Mouse (Mus musculus) erythroid progenitor cell, adult 5-6 weeks (primary cell): ENCODE results near the gene Ap1b1. TPM values are rescaled to one million over a fixed set of nuclear protein-coding genes. Genes with fewer than 3 reads are reported as not detected.
"Not testable (repeated sequence)": the region's sequence is repeated elsewhere in the genome, so short reads cannot be mapped to it uniquely, and the experiment has no call there.

ENCODE experiments used
- ATAC-seq: replicated peaks from 2 replicates; pipeline ENCODE4 v1.8.0; 2016; ENCODE audit warnings: moderate number of reproducible peaks, mild to moderate bottlenecking, moderate TSS enrichment, inconsistent platforms; ENCODE audit not compliant: poor library complexity, low FRiP score, severe bottlenecking
- total RNA-seq, 2 experiments: library from RNA; stranded (forward) in 1 of 2; stranded (reverse) in 1 of 2; fragments of 150-400 nt in 1 of 2; fragments of 186-747, 209-891 nt in 1 of 2; gene quantifications; 2 replicates each; pipeline versions ENCODE4 v1.2.3 to v1.2.4; 2015 to 2017; ENCODE audit warnings: low replicate concordance in 2 of 2

Gene Ap1b1
- total RNA-seq, 2 experiments from 2014 or later, result 42.8 to 103 TPM

DNA sequence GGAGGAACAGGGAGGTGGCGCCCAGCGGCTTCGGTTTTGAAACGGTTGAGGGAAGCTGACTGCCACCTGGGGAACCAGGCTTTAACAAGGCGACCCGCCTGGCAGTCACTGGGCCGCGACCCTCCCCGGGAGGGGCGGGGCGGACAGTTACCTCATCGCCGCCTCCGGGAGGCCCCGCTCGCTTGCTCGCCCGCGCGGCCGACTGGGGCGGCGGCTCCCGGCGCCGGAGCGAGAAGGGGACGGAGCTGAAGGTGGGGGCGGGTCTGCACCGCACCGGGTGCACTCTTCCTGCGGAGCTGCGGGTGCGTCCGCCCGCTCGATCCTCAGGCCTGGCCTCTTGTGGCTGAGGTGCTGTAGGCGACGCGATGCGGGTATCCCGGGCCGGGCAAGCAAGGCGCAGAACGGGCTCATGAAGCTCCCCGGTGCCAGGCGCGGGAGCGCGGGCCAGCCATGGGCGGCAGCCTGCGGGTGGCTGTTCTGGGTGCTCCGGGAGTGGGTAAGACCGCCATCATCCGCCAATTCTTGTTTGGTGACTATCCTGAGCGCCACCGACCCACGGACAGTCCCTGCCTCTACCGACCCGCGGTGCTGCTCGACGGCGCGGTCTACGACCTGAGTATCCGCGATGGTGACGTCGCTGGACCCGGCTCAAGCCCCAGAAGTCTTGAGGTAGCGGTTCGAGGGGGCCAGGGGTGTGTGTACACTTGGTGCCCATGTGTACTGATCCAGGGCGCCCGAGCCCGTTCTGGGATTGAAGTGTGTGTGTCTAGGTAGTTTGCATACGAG, 71.4 kb downstream of the Ap1b1 start, which contains the start of gene Rasl10a:
TSS of gene Rasl10a (plus strand) at position 273 of the 786 bp plus-strand sequence.
- ATAC-seq, result no peak

DNA sequence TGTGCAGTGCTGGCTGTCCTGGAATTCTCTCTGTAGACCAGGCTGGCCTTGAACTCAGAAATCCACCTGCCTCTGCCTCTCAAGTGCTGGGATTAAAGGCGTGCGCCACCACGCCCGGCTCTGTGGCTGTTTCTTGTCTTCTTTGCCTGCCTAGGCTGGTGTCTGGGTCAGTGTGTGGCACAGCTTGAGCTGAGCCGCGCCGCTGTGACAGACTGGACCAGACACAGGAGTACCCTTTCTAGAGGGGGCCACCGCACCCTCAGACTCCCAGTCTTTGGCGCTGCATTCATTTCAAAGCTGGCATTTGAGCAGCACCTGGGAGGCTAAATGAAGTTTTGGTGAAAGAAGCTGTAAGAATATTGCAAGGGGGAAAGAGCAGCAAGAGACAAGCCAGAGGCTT, 72.2 kb downstream of the Ap1b1 start:
- ATAC-seq, result no peak

DNA sequence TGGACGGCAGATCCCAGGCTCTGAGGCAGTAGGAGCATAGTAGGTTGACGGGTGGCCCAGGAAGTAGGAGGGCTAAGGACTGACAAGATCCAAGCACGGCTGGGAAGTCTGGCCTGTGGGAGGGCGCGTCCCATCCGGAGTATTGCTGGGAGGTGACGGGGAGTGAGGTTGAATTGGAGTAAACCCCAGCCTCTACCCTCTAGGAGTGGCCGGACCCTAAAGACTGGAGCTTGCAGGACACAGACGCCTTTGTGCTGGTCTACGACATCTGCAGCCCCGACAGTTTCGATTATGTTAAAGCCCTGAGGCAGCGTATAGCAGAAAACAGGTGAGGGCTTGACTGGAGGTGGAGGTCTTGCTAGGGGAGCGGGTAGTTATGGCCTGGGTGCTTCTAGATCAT, 72.6 kb downstream of the Ap1b1 start:
- ATAC-seq, result no peak

DNA sequence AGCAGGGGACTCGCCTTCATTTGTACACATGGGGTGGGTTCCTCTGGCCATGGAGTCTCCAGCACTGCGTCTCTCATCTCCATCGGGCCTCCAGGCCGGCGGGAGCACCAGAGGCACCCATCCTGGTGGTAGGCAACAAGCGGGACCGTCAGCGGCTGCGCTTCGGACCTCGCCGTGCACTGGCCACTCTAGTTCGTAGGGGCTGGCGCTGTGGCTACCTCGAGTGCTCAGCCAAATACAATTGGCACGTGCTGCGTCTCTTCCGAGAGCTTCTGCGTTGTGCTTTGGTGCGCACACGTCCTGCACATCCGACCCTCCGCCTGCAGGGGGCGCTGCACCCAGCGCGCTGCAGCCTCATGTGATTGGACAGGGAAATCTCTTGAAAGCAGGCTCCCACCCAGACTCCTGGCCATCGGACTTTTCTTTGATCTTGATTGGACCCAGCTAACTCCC, 73.1 kb downstream of the Ap1b1 start:
- ATAC-seq, result no peak

DNA sequence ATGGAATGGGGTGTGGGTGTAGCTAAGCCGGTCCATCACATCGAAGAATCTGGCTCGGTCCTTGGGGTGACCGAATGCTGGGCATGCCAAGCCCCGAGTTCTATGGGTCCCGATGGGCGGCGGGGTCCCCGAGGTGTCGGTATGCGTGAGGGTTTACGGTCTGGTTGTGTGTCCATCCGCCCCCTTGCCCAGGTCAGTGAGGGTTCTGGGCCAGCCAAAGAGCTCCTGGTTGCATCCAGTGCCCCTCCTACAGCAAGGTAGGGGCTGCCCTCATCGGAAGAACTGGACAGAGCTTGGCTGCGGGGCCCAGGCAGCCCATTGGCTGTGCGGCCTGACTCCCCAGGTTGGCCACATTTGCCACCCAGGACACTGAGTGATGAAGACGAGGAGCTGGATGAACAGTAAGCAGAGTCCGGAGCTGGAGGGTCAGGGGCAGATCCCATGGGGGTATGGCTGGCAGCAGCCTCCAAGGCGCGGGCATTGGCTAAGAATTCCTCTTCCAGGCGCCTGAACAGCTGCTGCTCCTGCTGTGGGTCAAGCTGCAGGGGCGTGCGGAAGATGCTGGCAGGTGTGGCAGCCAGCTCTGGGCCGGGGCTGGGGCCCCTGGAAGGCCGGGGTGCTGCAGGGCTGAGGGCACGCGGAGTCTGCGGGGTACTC, 74.3 kb downstream of the Ap1b1 start:
- ATAC-seq, result no peak

DNA sequence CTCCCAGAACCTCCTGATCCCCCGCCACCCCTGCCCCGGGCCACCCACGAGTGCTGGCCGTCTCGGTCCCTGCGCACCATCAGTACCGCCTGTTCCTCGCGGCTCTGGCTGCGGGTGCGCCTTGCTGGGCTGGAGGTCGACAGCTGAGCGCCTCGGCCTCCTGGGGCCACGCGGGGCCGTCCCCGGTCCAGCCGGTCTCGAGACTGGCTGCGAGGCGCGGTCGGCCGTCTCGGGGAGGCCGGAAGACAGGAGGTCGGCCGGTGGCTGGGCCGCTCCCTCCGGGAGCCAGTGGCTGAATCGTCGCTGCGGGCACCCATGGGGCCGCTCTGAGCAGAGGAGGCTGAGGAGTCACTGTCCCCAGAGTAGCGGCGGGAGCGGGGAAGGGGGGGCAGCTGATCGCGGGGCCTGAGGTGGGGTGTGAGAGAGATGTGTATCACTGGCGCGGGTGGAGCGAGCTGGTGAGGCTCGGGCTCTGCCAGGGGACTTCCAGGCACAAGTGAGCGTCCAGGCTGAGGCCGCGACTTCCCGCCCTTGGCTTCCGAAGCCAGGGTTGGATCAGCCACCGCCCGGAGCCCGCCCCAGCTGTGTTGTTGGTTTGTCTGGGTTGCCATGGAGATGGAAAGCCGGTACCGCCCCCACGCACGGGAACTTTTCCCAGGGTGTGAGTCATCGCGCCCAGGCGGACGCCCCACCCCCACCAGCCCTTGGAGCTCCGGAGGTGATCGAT, 75.0 kb downstream of the Ap1b1 start:
- ATAC-seq, result peak; percentile 20; the same call in 1 of the 2 replicates

DNA sequence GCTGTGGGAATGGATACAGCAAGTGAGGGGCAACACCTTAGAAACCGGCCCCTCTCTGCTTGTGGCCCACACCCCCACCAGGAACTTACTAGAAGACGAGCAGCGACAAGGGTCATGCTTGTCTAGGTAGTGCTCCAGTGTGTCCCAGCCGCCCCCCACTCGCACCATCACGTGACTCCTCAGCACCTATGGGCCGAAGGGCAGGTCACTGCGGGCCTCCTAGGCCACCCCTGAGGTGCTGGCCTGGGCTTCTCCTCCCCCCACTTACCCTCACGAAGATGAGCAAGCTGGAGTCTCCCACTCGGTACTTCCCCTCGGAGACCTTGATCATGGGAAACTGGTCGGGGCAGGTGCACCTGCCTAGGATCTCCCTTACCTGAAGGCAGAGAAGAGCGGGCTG, 75.7 kb downstream of the Ap1b1 start:
- no peak for ATAC-seq

DNA sequence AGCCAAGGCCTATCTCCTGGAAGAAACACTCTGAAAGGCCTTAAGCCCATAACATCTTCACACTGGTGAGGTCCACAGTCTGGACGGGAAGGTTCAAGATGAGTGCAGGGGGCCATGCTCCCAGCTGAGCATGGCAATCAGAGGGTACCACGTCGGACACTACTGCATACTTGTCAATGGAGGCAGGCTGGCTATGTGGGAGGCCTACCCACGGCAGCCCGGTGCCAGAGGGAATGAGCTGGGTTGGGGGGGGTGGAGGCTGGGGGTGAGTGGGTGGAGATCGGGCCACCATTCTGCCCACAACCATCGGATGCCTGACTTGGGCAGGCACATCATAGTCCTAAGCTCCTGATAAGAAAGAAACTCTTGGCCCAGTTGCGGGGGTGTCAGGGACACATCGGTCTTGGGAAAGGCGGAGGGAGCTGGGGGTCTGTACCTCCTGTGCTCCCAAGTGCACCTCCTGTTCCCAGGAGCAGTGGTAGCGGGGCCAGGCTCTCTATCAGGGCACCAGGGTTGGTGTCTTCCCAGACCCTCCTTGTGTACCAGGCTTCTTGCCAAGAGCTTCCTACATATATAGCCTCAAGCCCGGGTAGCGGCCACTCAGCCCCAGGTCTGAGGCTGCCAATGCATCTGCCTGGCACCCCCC, 76.4 kb downstream of the Ap1b1 start:
- ATAC-seq, result no peak

DNA sequence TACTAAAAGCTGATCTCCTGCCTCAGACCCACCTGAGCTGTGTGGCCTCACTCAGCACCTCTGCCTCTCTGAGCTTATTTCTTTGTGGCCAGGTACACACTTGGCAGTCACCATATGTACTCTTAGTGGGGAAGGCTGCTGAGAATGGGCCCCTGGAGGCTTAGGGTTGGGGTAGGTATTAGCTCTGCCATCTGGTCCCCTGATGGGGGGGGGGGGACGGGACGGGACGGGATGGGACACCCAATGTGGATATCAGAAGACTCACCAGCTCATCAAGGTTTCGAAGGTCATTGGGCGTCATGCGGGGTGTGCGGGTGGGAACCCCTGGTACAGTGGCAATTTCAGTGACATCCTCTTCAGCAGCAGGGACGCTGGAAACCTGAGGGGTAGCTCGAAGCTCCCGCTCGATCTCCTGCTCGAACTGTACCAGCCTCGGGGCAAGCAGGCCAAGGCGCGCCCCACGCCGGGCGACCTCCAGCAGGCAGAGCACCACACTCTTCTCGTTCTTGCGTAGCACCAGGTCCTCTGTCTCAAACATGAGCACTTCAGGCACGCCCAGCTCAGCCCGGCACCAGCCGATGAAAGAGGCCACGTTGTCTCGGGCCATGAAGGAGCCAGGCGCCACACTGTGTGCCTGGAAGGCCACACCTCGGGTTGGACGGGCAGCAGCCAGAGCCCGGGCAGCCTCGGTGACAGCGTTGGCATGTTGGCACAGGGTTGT, 77.1 kb downstream of the Ap1b1 start:
- no peak for ATAC-seq

DNA sequence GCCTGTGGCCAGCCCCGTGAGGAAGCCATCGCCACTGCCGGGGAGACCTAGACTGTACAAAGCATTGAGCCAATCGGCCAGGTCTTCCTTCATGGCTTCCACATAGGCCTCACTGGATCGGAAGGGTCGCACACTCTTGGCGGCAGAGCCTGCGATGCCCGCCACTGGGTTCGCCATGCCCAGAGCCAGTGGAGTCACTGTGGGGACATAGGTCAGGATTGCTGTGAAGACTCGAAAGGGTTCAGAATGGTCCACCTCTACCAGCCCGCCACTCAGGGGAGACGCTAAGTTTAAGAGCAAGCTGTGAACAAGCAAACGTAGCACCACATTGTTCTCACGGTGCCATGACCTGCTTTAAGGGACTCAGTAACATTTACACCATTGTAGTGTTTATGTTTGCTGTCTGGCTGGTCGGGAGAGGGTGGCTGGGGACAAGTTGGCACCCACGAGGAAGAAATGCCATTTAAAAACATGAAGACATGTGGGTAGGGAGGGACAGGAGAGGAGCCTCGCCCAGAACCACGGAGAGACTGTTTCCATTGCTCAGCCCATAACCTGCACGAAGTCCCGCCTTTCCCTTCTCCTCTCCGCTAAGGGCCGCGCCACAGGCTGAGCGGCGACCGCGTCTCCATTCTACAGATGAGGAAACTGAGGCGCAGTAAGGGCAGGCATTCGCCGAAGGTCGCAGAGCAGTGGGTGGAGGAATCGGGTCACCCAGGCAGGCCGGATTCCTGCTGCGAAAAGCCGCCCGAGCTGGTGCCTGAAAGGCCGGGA, 77.8 kb downstream of the Ap1b1 start:
- no peak for ATAC-seq

DNA sequence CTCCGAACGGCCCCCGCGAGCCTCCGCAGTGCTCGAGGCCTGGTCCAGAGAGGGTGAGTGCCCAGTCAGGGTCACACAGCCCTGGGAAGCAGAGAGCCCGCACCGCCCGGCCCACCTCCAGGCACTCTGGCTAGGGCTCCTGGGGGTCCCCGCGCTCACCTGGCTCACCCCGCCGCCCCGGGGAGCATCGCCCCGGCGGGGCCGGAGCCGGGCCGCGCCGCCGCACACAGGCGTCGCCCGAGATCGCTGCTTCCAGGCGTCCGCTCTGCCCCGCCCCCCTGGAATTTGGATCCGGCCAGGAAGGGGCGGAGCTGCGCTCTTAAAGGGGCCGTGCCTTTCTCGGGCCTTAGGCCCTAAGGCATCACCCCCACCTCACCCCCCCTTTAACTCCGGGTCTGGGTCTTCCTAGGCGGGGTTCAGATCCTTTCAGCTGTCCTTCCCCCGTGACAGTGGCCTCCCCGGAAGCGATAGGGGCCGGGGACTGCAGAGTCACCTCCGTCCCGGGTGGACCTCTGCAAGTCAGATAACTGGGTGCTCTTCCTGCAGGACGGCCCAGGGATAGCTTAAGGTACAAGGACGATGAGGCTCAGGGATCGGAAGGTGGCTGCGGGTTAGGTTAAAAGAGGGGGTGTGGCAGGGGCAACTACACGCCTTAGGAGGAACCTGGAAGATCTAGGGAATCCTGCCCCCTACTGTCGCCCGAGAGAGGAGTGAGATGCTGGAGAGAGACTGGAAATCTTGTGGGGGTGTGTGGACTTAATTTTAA, 78.6 kb downstream of the Ap1b1 start, which contains the start of gene Gas2l1:
TSS of gene Gas2l1 (minus strand) at position 272 of the 766 bp plus-strand sequence.
- ATAC-seq, result peak; percentile 89

DNA sequence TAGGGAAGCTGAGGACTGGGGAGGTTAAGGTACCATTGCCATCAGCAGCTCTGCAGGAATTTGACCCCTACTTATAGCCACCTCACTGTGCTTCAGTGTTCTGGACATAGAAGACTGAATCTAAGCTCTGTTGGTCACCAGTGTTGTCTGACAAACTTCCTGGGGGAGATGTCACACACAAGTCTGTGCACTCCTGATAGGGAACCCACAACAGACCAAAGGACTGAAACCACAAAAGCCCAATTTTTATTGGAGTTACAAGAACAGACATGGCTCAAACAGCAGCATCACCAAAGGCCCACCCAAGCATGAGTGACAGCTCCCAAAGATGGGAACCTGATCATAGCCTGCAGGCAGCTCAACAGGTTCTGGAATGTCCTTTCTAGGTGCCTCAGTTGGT, 80.4 kb downstream of the Ap1b1 start:
- ATAC-seq, result no peak

DNA sequence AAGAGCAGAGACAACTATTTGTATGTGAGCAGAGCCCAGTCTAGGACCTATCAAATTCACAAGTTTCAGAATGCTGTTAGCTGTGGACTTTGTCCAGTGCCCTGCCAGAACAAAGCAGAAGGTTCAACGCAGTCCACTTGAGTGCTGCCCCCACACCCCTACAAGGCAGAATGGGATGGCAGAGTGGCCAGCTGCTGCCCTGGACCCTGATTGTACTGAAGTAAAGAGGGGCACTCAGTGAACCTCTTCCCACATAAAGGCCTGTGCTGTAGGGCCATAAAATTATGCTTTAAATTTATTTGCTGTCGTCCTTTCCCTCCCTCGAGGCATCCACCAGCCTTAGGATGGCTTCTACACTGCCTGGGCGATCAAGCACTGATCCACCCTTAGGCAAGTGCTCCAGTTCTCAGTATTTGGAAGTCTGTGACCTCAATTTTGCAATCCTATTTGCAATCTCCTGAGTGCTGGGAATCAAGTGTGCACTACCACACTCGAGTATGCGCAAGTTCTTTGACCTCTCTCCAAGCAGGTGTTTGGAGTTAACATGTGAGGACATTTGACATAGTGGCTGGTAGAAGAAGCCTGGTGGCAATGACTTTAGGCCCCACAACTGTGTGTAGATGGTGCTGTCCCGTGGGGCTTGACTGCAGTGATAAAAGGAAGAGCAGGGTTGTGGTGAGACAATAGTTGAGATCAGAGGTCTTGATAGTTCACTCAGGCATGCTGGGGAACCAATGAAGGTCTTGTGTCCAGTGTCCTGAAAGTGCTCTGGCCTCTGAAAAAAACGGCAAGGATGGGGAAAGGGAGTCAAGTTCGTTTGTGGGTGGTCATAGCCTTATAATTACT, 81.7 kb downstream of the Ap1b1 start:
- ATAC-seq, result no peak

DNA sequence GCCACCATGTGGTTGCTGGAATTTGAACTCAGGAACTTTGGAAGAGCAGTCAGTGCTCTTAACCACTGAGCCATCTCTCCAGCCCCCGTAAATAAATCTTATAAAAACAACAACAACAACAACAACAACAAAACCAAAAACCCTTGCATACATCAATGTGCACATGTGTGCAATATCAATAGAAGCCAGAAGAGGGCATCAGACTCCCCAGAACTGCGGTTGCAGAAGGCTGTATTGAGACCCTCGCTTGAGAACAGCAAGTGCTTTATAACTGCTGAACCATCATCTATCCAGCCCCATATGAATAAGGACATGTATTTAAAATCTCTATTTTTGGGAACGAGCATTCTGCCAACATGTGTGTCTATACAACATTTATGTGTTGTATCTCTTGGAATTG, 88.3 kb downstream of the Ap1b1 start:
- 0 out of 2 replicates have a peak, but pooled peaks have one; percentile 63 for ATAC-seq

DNA sequence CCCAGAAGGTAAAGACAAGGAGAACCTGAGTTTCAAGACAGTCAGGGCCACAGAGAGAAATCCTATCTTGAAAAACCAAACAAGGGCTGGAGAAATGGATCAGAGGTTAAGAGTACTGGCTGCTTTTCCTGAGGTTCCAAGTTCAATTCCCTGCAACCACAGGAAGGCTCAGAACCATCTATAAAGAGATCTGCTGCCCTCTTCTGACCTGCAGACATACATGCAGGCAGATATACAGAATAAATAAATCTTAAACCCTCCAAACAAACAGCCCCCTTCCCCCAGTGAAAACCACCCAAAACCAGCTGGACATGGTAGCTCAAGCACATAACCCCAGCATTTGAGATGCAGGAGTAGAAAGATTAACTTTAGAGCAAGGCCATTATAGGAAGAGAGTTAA, 89.1 kb downstream of the Ap1b1 start:
- ATAC-seq, result no peak

DNA sequence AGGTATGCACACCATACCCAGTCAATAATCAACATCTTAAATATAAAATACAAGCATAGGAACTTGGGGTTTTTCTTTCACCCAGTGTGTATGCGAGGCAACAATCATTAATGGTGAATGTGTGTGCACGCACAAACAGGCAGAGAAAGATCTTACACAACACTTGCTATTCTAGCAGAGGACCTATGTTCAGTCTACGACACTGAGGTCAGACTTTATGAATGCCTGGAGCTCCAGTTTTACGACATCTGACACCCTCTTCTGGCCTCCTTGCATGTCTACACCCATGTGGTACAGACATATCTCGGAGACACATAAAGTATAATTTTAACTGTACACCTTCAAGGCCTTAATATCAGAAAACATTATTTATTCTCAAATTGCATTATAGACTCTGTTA, 90.2 kb downstream of the Ap1b1 start:
- ATAC-seq, result not testable (repeated sequence)

DNA sequence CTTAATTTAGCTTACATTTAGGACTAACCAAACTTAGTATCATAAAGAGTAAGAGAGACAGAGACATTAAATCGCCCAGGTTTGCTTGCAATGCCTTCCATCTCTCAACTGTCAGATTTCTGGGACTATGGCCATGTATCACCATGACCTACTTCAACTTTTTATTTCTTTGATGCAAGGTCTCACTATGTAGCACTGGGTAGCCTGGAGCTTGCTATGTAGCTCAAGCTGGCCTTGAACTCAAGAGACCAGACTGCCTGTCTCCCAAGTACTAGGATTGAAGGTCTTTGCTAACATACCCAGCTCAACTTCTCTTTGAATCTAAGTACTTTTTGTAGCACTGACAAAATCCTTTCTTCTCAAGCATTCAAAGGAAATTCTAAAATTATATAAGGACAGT, 102.5 kb downstream of the Ap1b1 start:
- ATAC-seq, result no peak
